Comparison of ENCODE assay signal across 8 mouse cellular contexts in genomic region chr7:29307350-29308104, GRCm38 (mm10). TPM values are rescaled to one million over a fixed set of nuclear protein-coding genes. Genes with fewer than 3 reads are reported as not detected.
DNase-seq lines count a peak whose midpoint lies in the region; ATAC-seq and TF ChIP-seq lines count a peak whose summit lies in the region.

No protein-coding gene starts in this region.

- H3K36me3 ChIP-seq in ES-E14 (ENCODE audit: control insufficient read depth, insufficient read depth, low read length, poor library complexity, severe bottlenecking), result peaks cover 3% of the 10 kb centered on the region; the same call in 1 of the 2 replicates
- H3K36me3 ChIP-seq in forebrain, embryonic 16.5 days (ENCODE audit: control insufficient read depth, insufficient read depth), result peaks cover 4% of the 10 kb centered on the region

- H3K27ac ChIP-seq in ES-E14 (ENCODE audit: insufficient read depth, low read depth, low read length, poor library complexity, severe bottlenecking), result no peak overlapping the region
- H3K27ac ChIP-seq in forebrain, embryonic 16.5 days (ENCODE audit: low read length), result peak overlapping the region; percentile 76
- peak overlapping the region; percentile 91 for H3K27ac ChIP-seq in layer of hippocampus, adult 2 months

- 0 out of 2 replicates have a peak, but pooled peaks have one; percentile 4 for TF ChIP-seq CTCF in layer of hippocampus, adult 2 months (conservative IDR thresholded peaks at IDR 0.05)
- TF ChIP-seq CTCF in lung, adult 2 months (IDR thresholded peaks at IDR 0.05; ENCODE audit: insufficient read depth, low read length), result no peak

- in situ Hi-C loops in ES-E14 (cut with MboI; ENCODE audit: low sequenced_read_pairs in 2 of 2, unreplicated experiment in 2 of 2), result no loop called here

- peak overlapping the region; percentile 97 for H3K4me2 ChIP-seq in forebrain, embryonic 16.5 days (ENCODE audit: low read length)

- intact Hi-C loops in heart, postnatal 36 days (cut with DNase I), result loop anchor here (5.0 to 10.0 kb wide), 2 partner anchors 215 to 563 kb away; partner anchors contain the start of genes Mrps12 and Sars2

- peak overlapping the region; percentile 16; the same call in 1 of the 2 replicates for H3K9ac ChIP-seq in ES-E14 (ENCODE audit: insufficient read depth, low read depth, low read length, poor library complexity, severe bottlenecking)
- peak overlapping the region; percentile 83 for H3K9ac ChIP-seq in forebrain, embryonic 16.5 days (replicated peaks; ENCODE audit: low read depth, low read length)

- H3K4me1 ChIP-seq in ES-E14 (ENCODE audit: control insufficient read depth in 2 of 2, insufficient read depth in 2 of 2, low read length in 2 of 2, poor library complexity in 1 of 2), result peaks cover 8 to 26% of the 10 kb centered on the region in 2 experiments
- H3K4me1 ChIP-seq in forebrain, embryonic 16.5 days (replicated peaks; ENCODE audit: control insufficient read depth, insufficient read depth, low read length), result peaks cover 52% of the 10 kb centered on the region
- H3K4me1 ChIP-seq in lung, adult 2 months (ENCODE audit: control insufficient read depth, insufficient read depth, low read length), result peaks cover 10% of the 10 kb centered on the region; the same call in 1 of the 2 replicates

- H3K9me3 ChIP-seq in ES-E14 (ENCODE audit: control insufficient read depth, insufficient read depth, low read depth, low read length), result no peaks in the 10 kb centered on the region
- H3K9me3 ChIP-seq in forebrain, embryonic 16.5 days (ENCODE audit: control insufficient read depth, low read length), result no peaks in the 10 kb centered on the region

- no peak for DNase-seq in ES-E14 (ENCODE audit: low read depth, low spot score)
- peak; percentile 96 for DNase-seq in cerebellum, adult 11-12 months
- peak; percentile 86 to 91 for DNase-seq in heart, postnatal 36 days
- peak; percentile 95 for DNase-seq in layer of hippocampus, adult 2 months (ENCODE audit: low spot score in 2 of 2)
- DNase-seq in lung, adult 2 months, result peak; percentile 85
- peak; percentile 87 for DNase-seq in ovary, postnatal 10 days (ENCODE audit: low spot score)
- DNase-seq in thymus, postnatal 0 days (ENCODE audit: low spot score), result peak; percentile 84

- WGBS in forebrain, embryonic 16.5 days, result 1% methylated on average over 42 of the region's 42 CpGs
- WGBS in lung, adult 2 months, result 2% methylated on average over 42 of the region's 42 CpGs

- ATAC-seq in forebrain, embryonic 16.5 days, result peak; percentile 70

- peak overlapping the region; percentile 75 to 76 for H3K4me3 ChIP-seq in ES-E14 (ENCODE audit: insufficient read depth in 1 of 2, low read depth in 1 of 2, low read length in 2 of 2, poor library complexity in 1 of 2, severe bottlenecking in 1 of 2)
- peak overlapping the region; percentile 81 for H3K4me3 ChIP-seq in forebrain, embryonic 16.5 days (replicated peaks; ENCODE audit: low read length)
- H3K4me3 ChIP-seq in layer of hippocampus, adult 2 months, result peak overlapping the region; percentile 73
- H3K4me3 ChIP-seq in lung, adult 2 months (replicated peaks; ENCODE audit: extremely low read depth, low read depth, low read length), result peak overlapping the region; percentile 76

- no peak for TF ChIP-seq POLR2A in lung, adult 2 months (IDR thresholded peaks at IDR 0.05; ENCODE audit: borderline replicate concordance, extremely low read depth, low read depth, low read length)

- no peaks in the 10 kb centered on the region for H3K27me3 ChIP-seq in forebrain, embryonic 16.5 days (replicated peaks; ENCODE audit: control insufficient read depth, insufficient read depth, low read length)

TF ChIP-seq in ES-E14, 5 proteins besides CTCF, POLR2A, EP300 and RAD21:
- no peak for TF ChIP-seq ZC3H11A (IDR thresholded peaks at IDR 0.05; ENCODE audit: borderline replicate concordance, low read depth, low read length)
- no peak for TF ChIP-seq CHD2 (IDR thresholded peaks at IDR 0.05; ENCODE audit: low read depth, low read length)
- peak; percentile 73; the same call in 1 of the 2 replicates for TF ChIP-seq HCFC1 (IDR thresholded peaks at IDR 0.05; ENCODE audit: borderline replicate concordance, insufficient read depth, low read length)
- TF ChIP-seq ZNF384 (IDR thresholded peaks at IDR 0.05; ENCODE audit: low read depth, low read length), result no peak
- no peak for TF ChIP-seq MAFK (IDR thresholded peaks at IDR 0.05; ENCODE audit: insufficient read depth, low read depth, low read length)

RNA-seq across cellular contexts. Expression of gene Dpf1, which starts 3.8 kb away (rescaled TPM):
- 18.0 and 20.0 TPM in 2 replicates for total RNA-seq in ES-E14 (2012; rRNA removed)
- 259 and 270 TPM in 2 replicates for polyA plus RNA-seq in forebrain, embryonic 16.5 days (2015; fragmentation: Nextera tagmentation; extraction: Ambion mirVana)
- under 1 TPM; 0.44 to 0.51 TPM for total RNA-seq in heart, postnatal 36 days (2021)
- 100 to 1,000 TPM; 106 to 113 TPM for total RNA-seq in layer of hippocampus, adult 2 months (2021)
- polyA plus RNA-seq in lung, adult 2 months (2012; rRNA removed), result 1.7 and 4.0 TPM in 2 replicates
- 3.0 and 3.5 TPM in 2 replicates for polyA plus RNA-seq in thymus, postnatal 0 days (2015; fragmentation: Nextera tagmentation; extraction: Ambion mirVana)

RNA-seq across cellular contexts. Expression of gene Ppp1r14a, which starts 18.4 kb away (rescaled TPM):
- 10.6 and 11.2 TPM in 2 replicates for total RNA-seq in ES-E14 (2012; rRNA removed)
- 4.3 and 6.1 TPM in 2 replicates for polyA plus RNA-seq in forebrain, embryonic 16.5 days (2015; fragmentation: Nextera tagmentation; extraction: Ambion mirVana)
- 10 to 100 TPM in 1 of 2 experiments, 1 to 10 TPM in 1; 9.6 to 10.5 TPM for total RNA-seq in heart, postnatal 36 days (2021)
- total RNA-seq in layer of hippocampus, adult 2 months (2021), result 10 to 100 TPM; 20.8 to 21.6 TPM
- 242 and 329 TPM in 2 replicates for polyA plus RNA-seq in lung, adult 2 months (2012; rRNA removed)
- 3.1 and 3.4 TPM in 2 replicates for polyA plus RNA-seq in thymus, postnatal 0 days (2015; fragmentation: Nextera tagmentation; extraction: Ambion mirVana)

RNA-seq across cellular contexts. Expression of gene Spint2, which starts 25.8 kb away (rescaled TPM):
- total RNA-seq in ES-E14 (2012; rRNA removed), result 202 and 424 TPM in 2 replicates
- 39.9 and 50.9 TPM in 2 replicates for polyA plus RNA-seq in forebrain, embryonic 16.5 days (2015; fragmentation: Nextera tagmentation; extraction: Ambion mirVana)
- total RNA-seq in heart, postnatal 36 days (2021), result 10 to 100 TPM; 34.8 to 44.9 TPM
- 10 to 100 TPM; 18.3 to 21.7 TPM for total RNA-seq in layer of hippocampus, adult 2 months (2021)
- 317 and 391 TPM in 2 replicates for polyA plus RNA-seq in lung, adult 2 months (2012; rRNA removed)
- polyA plus RNA-seq in thymus, postnatal 0 days (2015; fragmentation: Nextera tagmentation; extraction: Ambion mirVana), result 571 and 608 TPM in 2 replicates

RNA-seq across cellular contexts. Expression of gene 2200002D01Rik, which starts 59.3 kb away (rescaled TPM):
- 19.9 and 20.0 TPM in 2 replicates for total RNA-seq in ES-E14 (2012; rRNA removed)
- 0.65 and 1.5 TPM in 2 replicates for polyA plus RNA-seq in forebrain, embryonic 16.5 days (2015; fragmentation: Nextera tagmentation; extraction: Ambion mirVana)
- 1 to 10 TPM; 1.9 to 2.0 TPM for total RNA-seq in heart, postnatal 36 days (2021)
- total RNA-seq in layer of hippocampus, adult 2 months (2021), result under 1 TPM in 1 of 2 experiments, not detected in 1; 0.36 TPM
- 7.9 and 12.6 TPM in 2 replicates for polyA plus RNA-seq in lung, adult 2 months (2012; rRNA removed)
- polyA plus RNA-seq in thymus, postnatal 0 days (2015; fragmentation: Nextera tagmentation; extraction: Ambion mirVana), result 7.8 and 9.6 TPM in 2 replicates

Comparison
In these comparisons a context has a peak if more than half of its experiments do, and no peak if none do; other contexts are left out.
1. RNA of gene Dpf1, which starts 3.8 kb away (total RNA-seq): 106 to 113 TPM in layer of hippocampus, adult 2 months and 18.0 to 20.0 TPM in ES-E14; 0.44 to 0.51 TPM in heart, postnatal 36 days; every median in the first group is over 10 times any median in the second.
2. Peak in every context shown above with its lines, with median percentiles within 50 percentile points of each other: H3K4me3 ChIP-seq.